Mouse (Mus musculus): ENCODE measurements around the gene 1700003H04Rik. TPM values are rescaled to one million over a fixed set of nuclear protein-coding genes. Genes with fewer than 3 reads are reported as not detected.

Gene 1700003H04Rik
- total RNA-seq (2014; fragmentation: Nextera tagmentation), result not detected in 2 replicates
- total RNA-seq (2017), result not detected in 2 replicates

DNA sequence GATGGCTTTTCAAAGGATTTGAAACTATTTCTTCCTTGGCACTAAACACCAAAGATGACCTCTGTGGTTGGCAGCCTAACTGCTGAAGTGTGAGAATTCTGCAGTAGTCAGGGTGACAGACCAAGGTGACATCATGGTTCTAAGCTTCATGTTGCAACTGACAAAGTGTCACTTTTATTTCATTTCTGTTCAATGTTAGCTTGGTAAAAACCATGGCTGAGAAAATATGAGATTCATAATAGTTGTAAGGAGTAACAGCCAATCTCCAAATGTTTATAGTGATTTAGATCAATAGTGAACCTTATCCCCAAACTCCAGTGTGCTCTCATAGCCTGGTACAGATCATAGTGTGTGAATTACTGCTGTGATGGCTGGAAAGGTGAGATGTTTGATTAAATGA is at the start of gene 1700003H04Rik:
Gene 1700003H04Rik, minus strand, starts transcription at position 101 of the 400 bp plus-strand sequence.
- ATAC-seq (replicated peaks; ENCODE audit: poor library complexity, severe bottlenecking), result no peak

DNA sequence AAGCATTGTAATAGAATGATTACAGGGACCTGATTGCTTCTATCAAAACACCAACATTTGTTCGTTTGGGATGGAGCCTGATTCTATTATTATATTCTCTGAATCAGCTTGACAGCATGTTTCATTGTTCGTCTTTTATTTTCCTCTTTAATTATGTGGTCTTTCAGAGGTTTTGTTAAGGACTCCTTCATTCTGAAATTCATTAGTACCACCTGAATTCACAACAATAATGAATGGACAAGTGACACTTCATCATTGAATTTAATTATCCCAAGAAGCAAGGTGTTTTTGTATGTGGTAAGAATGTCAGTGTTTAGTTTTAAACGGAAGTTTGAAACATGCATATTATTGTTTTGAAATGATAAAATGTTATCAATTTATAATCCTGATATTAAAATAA is 42.1 kb upstream of the 1700003H04Rik start:
- no peak for ATAC-seq (replicated peaks; ENCODE audit: poor library complexity, severe bottlenecking)

DNA sequence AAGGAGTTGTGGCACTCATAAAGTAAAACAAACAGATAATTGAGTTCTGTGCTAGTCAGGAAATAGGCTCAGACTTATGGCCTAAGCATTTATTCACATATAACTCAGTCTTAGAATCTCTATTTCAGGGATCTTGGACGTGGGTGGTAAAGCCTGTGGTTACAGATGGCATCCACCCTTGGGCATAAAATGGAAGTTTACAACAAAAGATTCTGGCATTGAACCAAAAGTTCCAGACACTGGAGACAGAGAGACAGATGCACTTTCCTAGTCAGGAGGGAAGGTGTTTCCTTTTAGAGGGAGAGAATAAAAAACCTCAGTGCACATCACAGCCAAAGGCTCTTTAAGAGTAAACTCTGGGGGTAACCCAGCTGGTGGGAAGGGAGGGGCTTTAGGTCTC is 32.4 kb upstream of the 1700003H04Rik start:
- no peak for ATAC-seq (replicated peaks; ENCODE audit: poor library complexity, severe bottlenecking)

DNA sequence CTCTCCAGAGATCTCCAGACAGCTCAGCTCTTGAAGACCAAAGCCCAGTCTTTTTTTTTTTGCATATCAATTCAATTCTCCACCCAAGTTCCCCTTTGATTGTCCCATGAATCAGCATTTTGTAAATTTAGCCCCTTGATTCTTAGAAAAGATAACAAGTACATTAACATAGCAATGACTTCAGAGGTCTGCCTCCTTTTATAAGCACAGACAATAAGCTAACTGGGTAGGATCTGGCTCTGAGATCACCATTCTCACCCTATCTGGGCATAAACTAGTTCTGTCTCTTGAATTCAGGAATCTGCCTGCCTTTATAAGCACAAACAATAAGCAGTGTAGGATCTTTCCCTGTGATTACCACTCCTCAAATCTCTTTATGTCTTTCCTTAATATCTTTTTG is 29.1 kb upstream of the 1700003H04Rik start:
- ATAC-seq (replicated peaks; ENCODE audit: poor library complexity, severe bottlenecking), result no peak

DNA sequence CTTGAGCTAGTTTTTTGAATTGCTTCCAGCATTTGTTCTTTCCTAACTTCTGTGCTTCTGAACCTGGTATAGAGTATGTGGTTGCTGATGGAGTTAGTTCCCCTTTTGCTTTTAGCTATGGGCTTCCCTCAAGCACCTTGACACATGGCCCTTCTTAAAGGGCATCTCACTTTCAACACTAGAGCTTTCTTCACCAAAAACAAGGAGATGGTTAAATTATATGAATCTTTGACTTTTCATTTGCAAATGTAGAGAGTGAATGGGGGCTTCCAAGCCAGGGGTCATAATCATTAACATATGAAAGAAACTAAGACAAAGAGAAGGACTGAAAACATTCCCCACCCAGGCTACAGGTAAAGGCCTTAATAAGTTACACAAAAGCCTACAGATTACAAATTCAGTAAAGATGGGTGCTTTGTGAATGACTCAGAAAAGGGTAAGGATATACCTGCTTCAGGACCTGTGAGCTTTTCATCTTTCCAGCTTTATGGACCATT is 25.2 kb upstream of the 1700003H04Rik start:
- no peak for ATAC-seq (replicated peaks; ENCODE audit: poor library complexity, severe bottlenecking)

DNA sequence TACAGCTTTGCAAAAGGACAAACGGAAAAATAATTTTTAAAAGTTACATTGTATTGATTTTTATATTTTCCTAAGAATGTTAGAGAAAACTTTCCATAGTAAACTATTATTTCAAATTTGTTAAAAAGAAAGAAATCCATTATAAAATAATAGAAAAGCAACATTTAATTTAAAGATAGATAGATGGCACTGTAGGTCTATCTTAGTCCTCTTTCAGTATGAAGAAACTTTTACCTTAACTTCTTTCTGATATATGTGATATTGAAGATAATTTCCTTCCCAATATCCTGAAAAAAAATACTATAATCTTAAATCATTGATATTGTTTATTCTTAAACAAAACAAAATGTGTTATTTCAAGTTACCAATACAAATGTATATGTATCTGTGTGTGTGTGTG is 24.6 kb upstream of the 1700003H04Rik start:
- ATAC-seq (replicated peaks; ENCODE audit: poor library complexity, severe bottlenecking), result no peak

DNA sequence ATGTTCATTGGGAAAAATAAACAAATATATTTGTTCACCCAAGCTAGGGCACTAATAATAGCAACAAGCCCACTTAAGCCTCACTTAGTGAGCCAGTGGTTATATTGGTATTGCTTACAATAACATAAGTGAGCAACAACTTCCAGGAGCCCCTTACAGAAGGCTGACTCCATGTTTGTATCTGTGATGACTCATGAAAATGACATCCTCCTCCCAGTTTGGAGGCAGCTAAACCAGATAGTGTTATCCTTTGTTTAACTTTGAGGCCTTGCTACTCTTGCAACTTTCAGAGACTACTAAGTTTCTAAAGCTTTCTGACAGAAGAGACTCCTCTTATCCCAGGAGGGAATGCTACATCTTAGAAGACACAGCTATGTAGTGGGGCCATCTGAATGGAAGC is 16.9 kb upstream of the 1700003H04Rik start:
- ATAC-seq (replicated peaks; ENCODE audit: poor library complexity, severe bottlenecking), result no peak

DNA sequence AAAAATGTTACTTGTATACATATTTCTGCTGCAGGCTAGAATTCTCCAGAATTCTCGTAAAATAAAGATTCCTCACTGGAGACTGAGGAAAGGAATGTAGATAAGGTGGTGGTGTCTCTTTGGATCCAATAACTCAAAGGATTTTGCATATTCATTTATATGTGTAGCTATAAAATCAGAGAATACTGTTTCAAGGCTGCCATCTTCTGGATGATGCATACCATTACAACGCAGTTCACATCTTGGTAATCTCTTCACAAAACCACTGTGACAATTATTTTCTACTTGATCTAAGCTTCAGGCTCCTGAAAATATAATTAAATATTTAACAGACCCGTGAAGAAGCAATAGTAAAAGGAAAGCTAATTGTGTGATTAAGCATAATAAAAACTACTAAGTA is 6.6 kb upstream of the 1700003H04Rik start:
- ATAC-seq (replicated peaks; ENCODE audit: poor library complexity, severe bottlenecking), result peak; percentile 52

DNA sequence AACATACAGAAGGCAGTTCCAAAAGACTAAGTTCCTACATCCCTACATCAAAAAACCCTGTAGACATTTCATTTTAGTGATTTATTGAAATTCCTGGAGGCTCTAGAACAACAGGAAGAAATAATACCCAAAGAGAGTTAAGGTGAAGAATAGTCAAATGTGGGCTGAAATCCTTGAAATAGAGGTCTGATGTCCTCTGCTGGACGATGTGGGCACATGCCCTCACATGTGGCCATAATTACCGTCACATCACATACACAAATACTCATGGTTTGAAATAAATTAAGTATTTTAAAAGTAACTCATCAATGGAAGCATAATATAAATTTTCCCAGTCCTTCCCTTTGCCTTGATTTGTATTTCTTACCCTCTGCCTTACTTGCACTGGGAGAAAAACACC is 4.9 kb upstream of the 1700003H04Rik start:
- ATAC-seq (replicated peaks; ENCODE audit: poor library complexity, severe bottlenecking), result no peak

DNA sequence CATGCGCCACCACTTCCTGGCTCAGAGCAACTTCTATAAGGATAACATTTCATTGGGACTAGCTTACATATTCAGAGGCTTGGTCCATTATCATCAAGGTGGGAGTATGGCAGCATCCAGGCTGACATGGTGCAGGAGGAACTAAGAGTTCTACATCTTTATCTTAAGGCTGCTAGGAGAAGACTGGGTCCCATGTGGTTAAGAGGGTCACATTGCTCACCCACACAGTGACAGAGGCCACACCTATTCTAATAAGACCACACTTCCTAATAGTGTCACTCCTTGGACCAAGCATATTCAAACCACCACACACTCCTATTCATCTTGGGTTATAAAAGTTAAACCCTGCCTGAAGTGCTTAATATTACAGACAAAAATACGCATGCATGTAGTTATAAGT is 23.6 kb downstream of the 1700003H04Rik start:
- ATAC-seq (replicated peaks; ENCODE audit: poor library complexity, severe bottlenecking), result no peak

DNA sequence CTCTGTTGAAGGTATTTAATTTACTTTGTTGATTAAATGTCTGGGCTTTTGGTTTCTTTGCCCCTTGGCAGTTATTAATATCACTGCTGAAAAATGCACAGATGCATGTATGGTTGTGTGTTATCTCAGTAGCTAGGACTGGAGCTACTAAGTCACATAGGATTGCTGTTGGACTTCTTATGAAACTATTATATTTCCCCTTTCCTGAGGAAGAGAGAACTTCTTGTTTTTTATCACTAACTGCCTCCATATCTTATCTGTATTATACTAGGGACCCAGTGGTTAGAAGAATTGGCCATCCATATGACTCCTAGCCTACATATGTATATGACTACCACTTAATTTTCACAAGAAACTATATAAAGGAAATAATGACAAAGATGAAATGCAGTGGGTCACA is 24.9 kb downstream of the 1700003H04Rik start:
- no peak for ATAC-seq (replicated peaks; ENCODE audit: poor library complexity, severe bottlenecking)

DNA sequence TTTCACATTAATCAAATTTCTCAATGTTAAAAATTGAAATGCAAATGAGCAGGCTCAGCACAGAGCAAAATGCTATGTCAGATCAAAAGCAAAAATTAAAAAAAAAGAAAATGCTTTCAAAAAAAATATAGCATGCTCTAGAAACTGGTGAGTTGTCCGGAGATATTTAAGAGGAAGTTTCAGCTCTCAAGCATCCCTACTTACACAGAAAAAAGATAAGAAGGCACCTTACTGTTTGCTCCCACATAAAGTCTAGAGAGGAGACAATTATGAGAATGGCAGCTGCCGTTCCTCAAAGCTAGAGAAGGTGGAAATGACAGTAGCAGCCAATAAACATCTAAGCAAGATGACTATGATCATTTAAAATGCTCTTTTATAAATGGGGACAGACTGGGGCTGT is 25.8 kb downstream of the 1700003H04Rik start:
- ATAC-seq (replicated peaks; ENCODE audit: poor library complexity, severe bottlenecking), result no peak

DNA sequence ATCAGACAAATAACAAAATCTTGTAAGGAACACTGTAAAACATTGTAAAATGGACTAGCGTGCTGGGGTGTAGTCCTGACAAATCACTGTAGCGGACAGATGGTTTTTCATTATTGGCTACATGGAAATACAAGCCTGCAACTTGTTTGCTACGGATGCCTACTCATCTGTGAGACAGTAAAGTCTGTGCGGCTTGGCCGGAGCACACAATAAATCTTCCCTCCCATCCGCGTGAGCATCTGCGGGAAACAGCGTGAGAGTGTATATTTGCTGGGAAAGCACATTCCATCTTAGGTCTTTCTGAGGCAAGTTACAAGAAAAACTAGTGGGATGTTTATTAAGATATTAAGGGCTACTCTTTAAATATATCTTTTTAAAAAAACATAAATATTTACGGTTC is 32.0 kb downstream of the 1700003H04Rik start:
- no peak for ATAC-seq (replicated peaks; ENCODE audit: poor library complexity, severe bottlenecking)

DNA sequence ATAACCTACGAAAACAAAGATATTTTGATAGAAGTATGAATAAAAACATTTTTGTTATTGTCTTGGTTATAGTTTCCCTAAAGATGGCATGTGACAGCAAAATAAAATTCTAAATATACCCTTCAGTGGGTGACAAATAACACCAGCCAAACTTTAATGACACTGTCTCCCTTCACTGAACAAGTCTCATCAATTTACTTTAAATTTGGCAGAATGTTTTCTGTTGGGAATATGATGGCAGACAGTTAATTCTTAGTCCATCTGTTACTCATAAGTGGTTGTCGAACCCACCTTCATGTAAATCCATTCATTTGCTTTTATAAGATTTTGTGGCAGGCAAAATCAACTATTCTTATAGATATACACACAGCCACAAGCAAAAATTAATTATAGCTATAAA is 42.6 kb downstream of the 1700003H04Rik start:
- no peak for ATAC-seq (replicated peaks; ENCODE audit: poor library complexity, severe bottlenecking)

DNA sequence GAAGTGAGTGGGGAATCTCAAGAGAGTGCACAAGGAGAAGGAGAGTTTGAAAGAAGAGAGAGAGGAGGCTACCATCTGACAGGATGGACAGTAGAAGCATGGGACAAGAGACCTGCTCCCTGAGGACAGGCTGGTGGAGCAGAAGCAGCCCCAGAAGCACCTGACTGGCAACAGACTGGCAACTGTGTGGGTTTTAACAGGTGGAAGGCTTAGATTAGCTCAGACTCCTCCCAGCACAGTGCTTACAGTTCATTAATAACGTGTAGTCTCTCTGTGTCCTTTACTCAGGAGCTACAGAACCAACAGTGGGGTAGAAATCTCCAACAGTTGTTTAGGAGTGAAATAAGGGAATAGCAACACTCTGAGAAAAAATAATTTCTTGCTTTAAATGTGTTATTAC is 44.3 kb downstream of the 1700003H04Rik start:
- ATAC-seq (replicated peaks; ENCODE audit: poor library complexity, severe bottlenecking), result no peak

DNA sequence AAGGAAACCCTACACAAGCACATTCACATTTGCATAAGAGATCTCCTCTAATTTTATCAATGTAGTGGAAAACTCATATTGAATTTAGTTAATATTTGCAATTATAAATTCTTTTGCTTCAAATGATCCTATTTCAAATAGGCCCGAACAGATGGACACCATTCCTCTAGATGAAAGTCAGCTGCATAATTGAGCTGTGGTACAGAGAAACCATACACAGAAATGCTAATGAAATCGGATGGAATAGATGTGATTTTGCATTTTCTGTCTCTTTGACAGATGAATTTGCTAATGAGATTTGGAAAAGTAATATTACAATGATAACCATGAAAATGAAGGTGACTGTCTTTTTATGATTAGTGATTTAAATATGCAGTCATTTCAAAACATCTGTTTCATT is 62.1 kb downstream of the 1700003H04Rik start:
- ATAC-seq (replicated peaks; ENCODE audit: poor library complexity, severe bottlenecking), result no peak

Other genes starting within 250 kb of the 1700003H04Rik start
- not detected in 2 replicates for gene 1700006A11Rik, start 155.1 kb downstream of the 1700003H04Rik start, total RNA-seq (2014; fragmentation: Nextera tagmentation)
- not detected in 2 replicates for gene 1700006A11Rik, start 155.1 kb downstream of the 1700003H04Rik start, total RNA-seq (2017)